Mouse (Mus musculus) left cerebral cortex, postnatal 4 days (tissue): ENCODE data around the gene Ppig. TPM values are rescaled to one million over a fixed set of nuclear protein-coding genes. Genes with fewer than 3 reads are reported as not detected.

ENCODE experiments used
- DNase-seq: peaks from one replicate; pipeline ENCODE4 v3.0.0-alpha.2; 2022
- intact Hi-C: fragments of 180-260 bp; cut with DNase I; formaldehyde crosslinking; loops from one replicate; pipeline ENCODE4 v1.15.1; 2025
- total RNA-seq, 2 experiments: library from RNA; stranded (reverse); gene quantifications; 2 replicates each; pipeline ENCODE4 v1.2.3; 2021

Gene Ppig
- total RNA-seq, 2 experiments from 2014 or later: 66.8 to 68.0 TPM

- intact Hi-C loops: loop anchor here (10.0 kb wide), 1 partner anchor 80 kb away; the partner anchor contains the start of gene Klhl23
- no peak for DNase-seq
These were observed 22.7 kb downstream of the Ppig start for GRCm38 (mm10) chr2:69745091-69745490.

GRCm38 (mm10) chr2:69760980-69761379 lies 38.6 kb downstream of the Ppig start:
- intact Hi-C loops: no loop called here
- DNase-seq: no peak

- intact Hi-C loops: no loop called here
These were observed 41.0 kb downstream of the Ppig start for GRCm38 (mm10) chr2:69763340-69763739.

GRCm38 (mm10) chr2:69764716-69765115 lies 42.4 kb downstream of the Ppig start:
- intact Hi-C loops: no loop called here
- DNase-seq: no peak

More at GRCm38 (mm10) chr2:69763340-69763739, 41.0 kb downstream of the Ppig start:
- DNase-seq: no peak

GRCm38 (mm10) chr2:69773331-69773730 lies 51.0 kb downstream of the Ppig start:
- intact Hi-C loops: no loop called here
- no peak for DNase-seq

GRCm38 (mm10) chr2:69777985-69778835 lies 55.9 kb downstream of the Ppig start:
- DNase-seq: no peak
- intact Hi-C loops: no loop called here

GRCm38 (mm10) chr2:69778836-69779177 lies 56.5 kb downstream of the Ppig start:
- no peak for DNase-seq
- intact Hi-C loops: no loop called here

GRCm38 (mm10) chr2:69788974-69789373 lies 66.6 kb downstream of the Ppig start:
- intact Hi-C loops: no loop called here
- DNase-seq: no peak

- intact Hi-C loops: no loop called here
These were observed 67.2 kb downstream of the Ppig start, which contains the start of the genes Ccdc173 and Phospho2 for GRCm38 (mm10) chr2:69789429-69790069. Ccdc173 (minus strand) TSS chr2:69789575. Phospho2 (plus strand) TSS chr2:69789623.

GRCm38 (mm10) chr2:69790285-69790684 lies 67.9 kb downstream of the Ppig start:
- DNase-seq: peak; percentile 85

More at GRCm38 (mm10) chr2:69789429-69790069, 67.2 kb downstream of the Ppig start, which contains the start of the genes Ccdc173 and Phospho2:
- DNase-seq: peak; percentile 99

GRCm38 (mm10) chr2:69790722-69791121 lies 68.4 kb downstream of the Ppig start:
- no peak for DNase-seq
- intact Hi-C loops: no loop called here

More at GRCm38 (mm10) chr2:69790285-69790684, 67.9 kb downstream of the Ppig start:
- intact Hi-C loops: no loop called here

- intact Hi-C loops: no loop called here
- DNase-seq: peak; percentile 57
These were observed 80.6 kb downstream of the Ppig start for GRCm38 (mm10) chr2:69802911-69803312.

Other genes with a start within 250 kb of the Ppig start
- under 1 TPM; 0.34 to 0.54 TPM for gene Lrp2, start 136.5 kb upstream of the Ppig start, total RNA-seq
- 10 to 100 TPM; 25.4 to 29.3 TPM for gene Bbs5, start 75.4 kb upstream of the Ppig start, total RNA-seq
- gene Klhl41, start 52.4 kb upstream of the Ppig start, total RNA-seq: under 1 TPM; 0.58 to 0.66 TPM
- gene Fastkd1, start 9.0 kb upstream of the Ppig start, total RNA-seq: 10 to 100 TPM; 23.7 to 23.9 TPM
- gene Ccdc173, start 67.0 kb downstream of the Ppig start, total RNA-seq: 1 to 10 TPM; 1.6 to 2.9 TPM
- 10 to 100 TPM; 15.7 to 16.9 TPM for gene Phospho2, start 67.1 kb downstream of the Ppig start, total RNA-seq
- 100 to 1,000 TPM; 136 to 142 TPM for gene Klhl23, start 99.4 kb downstream of the Ppig start, total RNA-seq
- gene Ssb, start 139.0 kb downstream of the Ppig start, total RNA-seq: 100 to 1,000 TPM; 155 to 170 TPM
- gene Mettl5, start 163.1 kb downstream of the Ppig start, total RNA-seq: 10 to 100 TPM; 12.4 to 15.5 TPM
- 100 to 1,000 TPM; 113 to 117 TPM for gene Ubr3, start 174.7 kb downstream of the Ppig start, total RNA-seq